Mouse (Mus musculus) embryo, embryonic 11 days (tissue): ENCODE measurements around the gene Plpp2.
A peak's percentile ranks its signal among the peaks of the same experiment; 100 is the strongest.

Source experiments
- DNase-seq: peaks from one replicate; pipeline ENCODE4 v3.0.0-alpha.2; 2015

The Plpp2 gene

DNA sequence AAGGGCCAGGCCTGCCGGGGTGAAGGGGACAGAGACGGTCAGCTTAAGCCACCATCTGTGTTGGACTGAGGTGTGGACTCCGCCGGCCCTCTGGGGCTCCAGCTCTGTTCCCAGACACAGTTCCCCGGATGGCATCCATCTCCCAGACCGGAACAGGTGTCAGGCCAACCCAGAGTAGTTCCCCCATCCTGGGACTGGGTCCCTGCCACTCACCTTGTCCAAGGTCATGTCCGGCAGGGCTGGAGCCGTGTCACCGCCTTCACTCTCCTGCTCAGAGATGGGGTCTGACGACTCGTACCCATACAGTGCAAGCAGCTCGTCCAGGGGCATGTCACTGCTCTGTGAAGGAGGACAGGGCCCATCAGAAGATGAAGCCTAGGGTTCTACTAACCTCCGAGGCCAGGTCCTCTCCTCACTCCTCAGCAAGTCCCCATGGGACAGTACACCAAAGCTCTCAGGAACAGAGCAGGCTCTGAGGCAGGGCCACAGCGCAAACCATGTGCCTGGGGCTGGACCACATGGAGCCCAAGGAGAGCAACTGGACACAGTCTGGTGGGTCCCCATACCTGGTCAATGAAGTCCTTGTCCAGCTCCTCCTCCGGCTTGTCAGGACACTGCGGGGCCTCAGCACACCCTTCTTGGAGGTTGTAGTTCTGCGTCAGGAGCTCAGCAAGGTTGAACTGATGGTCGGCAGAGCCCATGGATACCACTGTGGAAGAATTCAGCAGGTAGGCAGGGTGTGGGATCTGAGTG, 15.6 kb upstream of the Plpp2 start:
- no peak for DNase-seq

DNA sequence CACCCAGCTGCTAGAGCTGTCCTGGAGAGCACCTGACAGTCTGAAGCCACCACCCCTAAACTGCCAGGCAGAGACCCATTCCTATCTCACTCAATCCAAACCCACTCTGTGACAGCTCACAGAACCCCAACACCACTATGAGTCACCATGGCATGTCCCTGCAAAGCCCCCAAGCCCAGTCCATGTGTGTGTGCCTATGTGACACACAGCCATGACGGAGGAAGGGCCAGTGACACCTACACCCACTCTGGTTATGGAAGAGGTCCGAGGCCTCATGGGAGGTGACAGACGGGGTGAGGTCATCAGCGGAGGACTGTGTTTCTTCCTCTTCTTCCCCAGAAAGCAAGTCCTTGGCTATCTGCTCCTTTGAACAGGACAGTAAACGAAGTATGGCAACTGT, 14.9 kb upstream of the Plpp2 start:
- DNase-seq, result no peak

DNA sequence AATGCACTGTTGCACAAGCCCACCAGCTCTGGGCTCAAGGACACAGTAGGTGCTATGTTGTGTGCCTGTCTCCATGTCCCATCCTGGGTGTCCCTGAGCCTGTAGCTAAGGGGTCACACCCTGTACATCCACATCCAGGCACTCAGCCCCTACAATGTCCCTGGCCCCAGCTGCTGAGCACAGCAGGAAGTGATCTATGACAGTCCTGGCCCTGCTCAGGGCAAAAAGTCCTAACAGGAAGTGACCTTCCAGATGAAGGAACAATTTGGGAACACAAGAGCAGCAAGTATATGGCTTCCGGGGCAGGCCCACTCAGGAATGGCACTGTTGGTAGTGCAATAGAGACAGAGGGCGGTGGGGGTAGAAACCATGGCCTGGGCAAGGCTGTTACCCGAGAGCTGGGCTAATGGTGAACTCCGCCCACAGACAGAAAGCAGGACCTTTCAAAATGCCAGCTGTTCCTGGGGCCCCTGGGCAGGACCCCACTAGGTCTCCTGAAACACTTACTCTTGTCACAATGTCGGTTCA, 13.6 kb upstream of the Plpp2 start:
- no peak for DNase-seq

- no peak for DNase-seq
These were observed 12.9 kb upstream of the Plpp2 start for GRCm38 (mm10) chr10:79546483-79546882.

DNA sequence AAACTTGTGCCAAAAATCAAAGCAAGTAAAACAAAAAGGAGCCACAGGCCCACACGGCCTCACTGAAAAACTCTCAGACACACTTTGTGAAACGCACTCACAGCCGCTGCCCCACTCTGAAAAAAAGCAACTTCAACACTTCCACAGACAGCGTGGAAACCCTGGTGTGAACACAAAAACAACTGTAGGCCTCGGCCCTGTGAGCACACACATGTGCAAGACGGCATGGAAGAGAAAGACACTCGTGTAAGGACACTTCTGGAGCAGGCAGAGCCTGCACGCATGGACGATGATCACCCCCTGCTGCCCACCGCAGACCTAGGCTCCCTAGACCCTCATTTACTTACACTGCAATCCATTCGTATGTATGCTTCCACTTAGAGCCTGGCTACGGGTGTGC, 12.3 kb upstream of the Plpp2 start:
- DNase-seq, result no peak

DNA sequence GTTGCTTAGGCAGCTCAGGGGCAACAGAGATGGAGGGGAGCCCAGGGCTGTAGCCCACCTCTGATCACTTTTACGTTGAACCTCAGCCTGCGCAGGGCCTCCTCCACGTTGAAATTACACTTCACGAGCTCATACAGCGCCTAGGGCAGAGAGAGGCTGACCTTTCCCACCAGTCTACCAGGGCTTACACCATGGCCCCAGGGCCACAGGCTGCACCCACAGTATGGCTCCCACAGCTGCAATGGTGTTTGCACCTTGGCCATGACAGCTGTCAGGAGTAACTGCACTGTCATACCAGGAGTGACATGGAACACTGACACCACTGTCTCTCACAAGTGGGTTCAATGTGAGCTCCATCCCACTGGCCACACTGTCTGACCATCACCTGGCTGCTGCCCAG, 11.0 kb upstream of the Plpp2 start:
- no peak for DNase-seq

DNA sequence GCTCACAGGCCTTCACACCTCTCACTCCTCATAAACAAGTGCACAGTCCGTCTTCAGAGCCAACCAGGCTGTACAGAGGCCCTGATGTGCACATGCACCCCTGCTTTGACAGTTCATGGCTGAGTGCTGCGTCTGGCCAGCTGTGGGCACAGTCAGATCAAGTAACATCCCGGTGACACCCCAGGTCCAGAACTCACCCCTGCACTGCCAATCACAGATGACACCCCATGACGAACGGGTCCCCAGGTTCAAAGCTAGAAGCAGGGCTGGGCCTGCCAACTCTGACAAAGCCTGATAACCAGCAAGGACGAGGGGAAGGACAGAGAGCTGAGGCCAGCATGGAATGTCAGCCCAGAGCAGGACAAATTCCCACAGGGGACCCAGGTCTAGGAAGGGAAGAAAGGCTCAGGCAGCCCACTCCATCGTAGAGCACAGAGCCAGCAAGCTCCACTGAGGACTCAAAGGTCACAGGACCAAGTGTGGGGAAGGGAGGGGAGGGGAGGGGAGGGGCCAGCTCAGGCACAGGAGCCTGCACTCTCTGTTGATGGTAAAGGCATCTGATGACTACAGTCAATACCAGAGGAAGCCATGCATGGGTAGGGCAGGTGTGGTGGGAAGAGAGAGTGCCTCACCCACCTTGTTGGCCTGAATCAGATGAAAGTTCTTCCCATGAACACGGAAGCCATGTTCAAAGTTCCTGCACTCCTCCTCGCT, 10.4 kb upstream of the Plpp2 start:
- no peak for DNase-seq

DNA sequence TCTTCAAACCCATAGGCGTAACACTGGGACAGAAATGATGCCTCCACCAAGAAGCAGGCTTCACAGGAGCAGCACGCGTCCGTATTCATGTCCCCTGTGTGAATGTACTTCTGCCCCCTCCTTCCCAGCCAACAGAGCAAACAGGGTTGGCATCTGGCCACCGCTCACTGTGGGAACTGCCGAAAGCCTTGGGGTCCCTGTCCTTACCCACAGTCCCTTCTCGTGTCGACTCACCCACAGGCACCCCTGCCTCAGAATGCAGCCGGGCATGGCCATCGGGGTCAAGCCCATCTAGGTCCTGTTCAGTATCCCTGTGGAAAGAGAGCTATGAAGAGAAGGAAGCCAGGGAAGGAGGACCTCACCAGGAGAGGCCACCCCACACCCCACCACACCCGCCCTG, 8.6 kb upstream of the Plpp2 start:
- DNase-seq, result no peak

GRCm38 (mm10) chr10:79541522-79541921, 7.9 kb upstream of the Plpp2 start:
- DNase-seq, result no peak

DNA sequence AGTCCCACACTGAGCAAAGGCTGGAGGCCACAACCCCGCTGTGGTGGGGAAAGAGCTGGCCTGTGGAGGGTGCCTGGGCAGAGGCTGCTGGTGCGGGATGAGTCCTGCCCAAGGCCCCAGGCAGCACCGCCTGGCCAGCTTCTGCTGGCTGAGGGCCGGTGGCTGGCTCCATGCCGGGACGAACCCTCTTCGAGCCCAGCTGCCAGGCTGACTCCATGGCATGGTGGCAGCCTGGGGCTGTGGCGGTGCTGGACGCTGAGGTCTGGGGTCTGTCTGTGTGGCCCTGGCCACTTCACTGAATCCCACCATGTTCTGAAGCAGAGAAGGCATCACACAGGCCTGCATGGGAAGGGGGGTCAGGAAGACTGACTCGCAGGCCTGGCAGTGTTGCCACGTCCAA, 7.2 kb upstream of the Plpp2 start:
- no peak for DNase-seq

GRCm38 (mm10) chr10:79539701-79540495, 6.3 kb upstream of the Plpp2 start:
- DNase-seq, result no peak

- no peak for DNase-seq
These were observed 5.3 kb upstream of the Plpp2 start for GRCm38 (mm10) chr10:79538873-79539272.

DNA sequence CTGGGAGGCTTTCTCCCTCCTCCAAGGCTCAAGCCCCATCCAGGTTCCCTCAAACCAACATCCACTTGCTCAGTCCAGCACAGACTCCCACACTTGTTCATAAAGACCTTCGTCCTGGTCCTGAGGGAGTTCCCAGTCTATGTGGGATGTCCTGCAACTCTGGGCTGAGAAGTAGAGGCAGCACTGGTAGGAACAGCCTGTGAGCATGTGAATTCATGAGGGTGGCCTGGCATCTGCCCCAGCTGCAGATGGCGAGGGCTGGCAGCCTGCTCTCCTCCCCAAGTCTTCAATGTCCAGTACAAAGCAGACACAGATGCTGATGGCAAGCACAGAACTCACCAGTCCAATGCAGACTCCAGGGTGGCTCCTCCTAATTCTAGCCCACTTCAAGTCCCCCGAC, 4.7 kb upstream of the Plpp2 start:
- no peak for DNase-seq

- DNase-seq, result no peak
These were observed 4.2 kb upstream of the Plpp2 start for GRCm38 (mm10) chr10:79537781-79538180.

DNA sequence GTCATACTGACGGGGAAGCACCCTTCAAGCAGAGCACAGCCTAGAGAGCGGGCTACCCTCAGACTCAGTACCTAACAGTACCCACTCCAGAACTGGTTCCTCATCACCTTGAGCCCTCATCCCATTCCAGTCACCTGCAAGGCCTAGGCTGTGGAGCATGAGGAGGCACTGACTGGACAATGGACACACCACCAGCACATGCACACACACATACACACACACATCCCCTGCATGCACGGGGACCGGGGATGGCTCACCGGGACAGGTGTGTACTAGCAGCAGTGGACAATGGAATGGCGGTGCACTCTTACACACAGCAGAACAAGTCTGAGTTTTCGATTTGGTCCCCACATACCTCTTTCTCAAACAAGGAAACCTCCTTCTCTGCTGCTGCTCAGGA, 3.7 kb upstream of the Plpp2 start:
- no peak for DNase-seq

DNA sequence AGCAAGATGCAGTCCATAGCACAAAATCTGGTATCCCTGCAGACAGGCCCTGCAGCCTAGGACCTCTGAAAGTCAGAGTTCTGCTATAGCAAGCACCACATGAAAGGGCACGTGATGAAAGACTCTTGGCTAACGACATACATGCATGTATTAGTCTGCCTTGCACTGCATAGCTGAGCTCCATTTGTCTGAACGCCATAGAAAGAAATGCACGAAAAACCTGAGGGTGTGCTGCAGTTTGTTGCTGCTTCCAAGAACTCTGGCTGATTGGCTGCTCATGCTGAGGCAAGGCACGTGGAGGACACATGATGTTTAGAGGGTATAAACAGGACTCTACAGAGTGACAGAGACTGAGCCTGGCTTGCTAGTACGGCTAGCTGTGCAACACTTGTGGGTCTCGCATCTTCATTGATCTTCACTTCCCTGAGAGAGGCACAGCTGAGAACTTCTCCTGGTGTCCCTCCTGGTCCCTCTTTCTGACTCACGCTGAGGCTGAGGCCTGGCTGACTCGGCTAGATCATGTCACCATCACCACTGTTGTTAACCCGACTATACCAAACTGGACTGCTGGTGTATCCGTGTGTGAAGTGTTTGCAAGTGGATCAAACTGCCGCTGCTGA, 3.0 kb upstream of the Plpp2 start:
- DNase-seq, result no peak

DNA sequence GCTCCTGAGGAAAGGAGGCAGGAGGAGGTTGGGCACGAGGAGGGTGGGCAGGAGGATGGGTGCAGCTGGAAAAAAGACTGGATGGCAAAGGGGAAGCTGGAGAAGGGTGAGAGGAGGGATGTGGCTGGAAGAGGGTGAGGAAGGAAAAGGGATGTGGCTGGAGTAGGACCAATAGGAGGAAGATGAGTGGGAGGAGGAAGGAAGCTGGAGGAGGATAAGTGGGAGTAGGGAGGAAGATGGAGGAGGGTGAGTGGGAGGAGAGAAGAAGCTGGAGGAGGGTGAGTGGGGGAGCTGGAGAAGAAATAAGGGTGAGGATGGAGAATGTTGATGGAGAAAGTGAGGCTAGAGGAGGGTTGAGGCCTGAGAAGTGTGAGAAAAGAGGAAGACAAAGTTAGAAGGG, 1.8 kb upstream of the Plpp2 start:
- no peak for DNase-seq

DNA sequence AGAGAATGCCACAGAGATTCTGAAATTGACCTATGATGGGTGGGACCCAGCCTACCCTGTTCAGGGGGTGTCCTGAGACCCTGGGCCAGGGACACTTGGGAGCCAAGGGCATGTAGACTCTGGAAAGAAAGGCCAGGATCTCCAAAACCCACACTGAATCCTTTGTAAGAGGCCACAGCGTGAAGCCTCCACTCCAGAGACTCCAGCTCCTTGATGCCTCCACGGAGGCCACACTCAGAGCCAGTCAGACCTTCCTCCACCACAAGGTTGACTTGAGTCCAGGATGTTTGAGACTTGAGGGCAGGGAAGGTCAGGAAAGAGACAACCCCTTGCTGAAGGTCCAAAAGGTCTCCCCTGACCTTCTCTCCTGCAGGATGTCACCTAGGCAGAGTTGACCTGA, 830 bp upstream of the Plpp2 start:
- no peak for DNase-seq

GRCm38 (mm10) chr10:79532678-79533077, 918 bp downstream of the Plpp2 start:
- peak; percentile 20 for DNase-seq

- DNase-seq, result no peak
These were observed 2.0 kb downstream of the Plpp2 start for GRCm38 (mm10) chr10:79531593-79531992.

DNA sequence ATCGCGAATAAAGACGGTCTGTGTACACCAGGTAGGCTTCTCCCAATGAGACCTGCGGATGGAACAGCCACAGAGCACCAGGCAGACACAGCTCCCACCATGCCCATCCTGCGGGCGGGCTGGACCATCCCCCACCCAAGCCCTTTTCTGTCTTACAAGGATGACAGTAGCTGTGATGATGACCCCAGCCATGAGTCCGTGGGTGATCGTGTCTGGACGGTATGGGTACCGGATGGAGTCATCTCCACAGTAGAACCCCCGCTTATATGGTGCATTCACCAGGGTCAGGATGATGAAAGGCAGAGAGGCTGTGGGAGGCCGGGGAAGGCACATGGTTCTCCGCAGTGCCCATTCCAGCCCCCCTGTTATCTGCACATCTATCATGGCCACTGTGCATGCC, 2.9 kb downstream of the Plpp2 start:
- DNase-seq, result no peak

DNA sequence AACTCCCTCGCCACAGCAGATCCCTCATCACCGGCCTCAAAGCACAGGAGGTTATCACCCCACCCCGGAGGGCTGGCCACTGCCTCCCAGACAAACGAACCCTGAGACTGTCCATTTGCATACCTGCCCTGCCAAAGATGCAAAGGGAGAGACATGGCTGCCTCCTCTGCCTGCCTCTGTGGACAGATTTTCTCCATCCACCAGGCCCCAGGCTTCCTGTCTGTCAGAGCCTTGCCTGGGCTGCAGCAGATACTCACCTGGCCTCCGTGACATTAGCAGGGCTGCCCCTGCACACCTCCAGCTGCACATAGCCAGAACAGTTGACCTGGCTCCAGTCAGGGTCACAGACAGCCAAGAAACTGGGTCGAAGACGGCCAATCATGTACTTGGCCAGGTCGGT, 3.4 kb downstream of the Plpp2 start:
- DNase-seq, result no peak

DNA sequence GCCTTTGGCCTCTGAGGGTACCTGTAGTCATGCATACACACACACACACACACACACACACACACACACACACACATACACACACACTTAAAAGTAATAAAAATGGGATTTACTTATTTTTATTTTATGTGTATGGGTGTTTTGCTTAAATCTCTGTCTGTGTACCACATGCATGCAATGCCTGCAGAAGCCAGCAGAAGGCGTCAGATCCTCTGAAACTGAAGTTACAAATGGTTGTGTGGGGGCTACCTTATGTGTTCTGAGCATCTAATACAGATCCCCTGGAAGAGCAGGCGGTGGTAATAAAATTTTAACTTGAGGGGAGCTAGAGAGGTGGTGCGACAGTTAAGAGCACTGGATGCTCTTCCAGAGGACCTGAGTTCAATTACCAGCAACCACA, 5.5 kb downstream of the Plpp2 start:
- DNase-seq, result no peak
